Mouse (Mus musculus): Measurements from ENCODE around the gene Creld2. TPM values are rescaled to one million over a fixed set of nuclear protein-coding genes. Genes with fewer than 3 reads are reported as not detected.

Creld2 gene
- polyA plus RNA-seq, 1 experiment = 41.8 TPM

DNA sequence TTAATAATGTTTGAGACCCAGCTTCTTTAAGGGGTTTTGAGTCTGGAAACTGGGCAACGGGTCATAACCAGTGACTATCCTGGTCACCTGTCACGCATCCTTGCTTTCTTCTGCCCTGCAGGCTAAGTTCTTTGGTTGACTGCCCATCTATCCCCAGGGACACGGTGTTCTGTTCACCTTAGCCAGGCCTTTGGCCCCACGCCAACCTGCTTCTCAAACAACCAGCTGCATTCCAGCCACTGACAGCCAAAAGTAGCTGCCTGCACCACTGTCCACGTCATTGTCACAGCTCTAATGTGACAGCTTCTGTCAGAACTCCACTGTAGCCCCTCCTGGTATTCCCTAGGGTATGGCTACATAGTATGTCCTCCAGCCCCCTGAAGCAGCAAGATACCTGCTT is 12.0 kb downstream of the Creld2 start:
- DNase-seq (ENCODE audit: low read depth) = no peak
- no peak for TF ChIP-seq POLR2A (IDR thresholded peaks at IDR 0.05; ENCODE audit: borderline replicate concordance, extremely low read depth, insufficient read depth, insufficient read length, poor library complexity, severe bottlenecking)
- no peak for TF ChIP-seq CTCF (IDR thresholded peaks at IDR 0.05; ENCODE audit: borderline replicate concordance, extremely low read depth, insufficient read depth, insufficient read length)

DNA sequence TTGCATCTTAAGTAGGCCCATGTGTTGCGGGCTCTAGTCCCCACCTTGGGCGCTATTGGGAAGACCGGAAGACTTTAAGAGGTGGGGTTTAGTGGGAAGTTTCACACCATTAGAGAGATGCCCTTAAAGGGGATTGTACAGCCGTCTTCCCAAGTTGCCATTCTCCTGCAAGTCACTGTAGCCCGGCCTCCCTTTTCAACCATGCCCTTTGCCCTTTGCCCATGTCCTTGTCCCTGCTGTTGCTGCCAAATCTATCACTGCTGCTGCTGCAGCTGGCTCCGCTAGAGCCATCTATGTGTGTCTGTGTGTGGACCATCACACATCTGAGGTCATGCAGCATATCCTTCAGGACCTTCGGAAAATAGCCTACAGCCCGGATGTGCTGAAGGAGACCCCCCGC is 13.1 kb downstream of the Creld2 start:
- TF ChIP-seq POLR2A (IDR thresholded peaks at IDR 0.05; ENCODE audit: borderline replicate concordance, extremely low read depth, insufficient read depth, insufficient read length, poor library complexity, severe bottlenecking) = no peak
- no peak for TF ChIP-seq CTCF (IDR thresholded peaks at IDR 0.05; ENCODE audit: borderline replicate concordance, extremely low read depth, insufficient read depth, insufficient read length)
- DNase-seq (ENCODE audit: low read depth) = no peak

DNA sequence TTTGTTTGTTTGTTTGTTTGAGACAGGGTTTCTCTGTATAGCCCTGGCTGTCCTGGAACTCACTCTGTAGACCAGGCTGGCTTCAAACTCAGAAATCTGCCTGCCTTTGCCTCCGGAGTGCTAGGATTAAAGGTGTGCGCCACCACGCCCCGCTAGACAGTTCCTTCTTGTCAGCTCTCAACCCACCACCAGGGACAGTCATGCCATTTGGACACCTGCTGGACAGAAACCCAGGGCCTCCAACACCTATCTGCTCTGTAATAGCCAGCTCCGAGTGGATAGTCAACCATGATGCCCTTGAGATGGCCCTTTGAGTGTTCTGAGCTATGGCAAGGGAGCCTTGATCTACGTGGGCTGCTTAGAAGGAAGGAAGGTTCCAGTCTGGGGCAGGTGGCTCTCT is 16.6 kb downstream of the Creld2 start:
- no peak for DNase-seq (ENCODE audit: low read depth)
- TF ChIP-seq CTCF (IDR thresholded peaks at IDR 0.05; ENCODE audit: borderline replicate concordance, extremely low read depth, insufficient read depth, insufficient read length) = 0 out of 2 replicates have a peak, but pooled peaks have one; percentile 4
- no peak for TF ChIP-seq POLR2A (IDR thresholded peaks at IDR 0.05; ENCODE audit: borderline replicate concordance, extremely low read depth, insufficient read depth, insufficient read length, poor library complexity, severe bottlenecking)

DNA sequence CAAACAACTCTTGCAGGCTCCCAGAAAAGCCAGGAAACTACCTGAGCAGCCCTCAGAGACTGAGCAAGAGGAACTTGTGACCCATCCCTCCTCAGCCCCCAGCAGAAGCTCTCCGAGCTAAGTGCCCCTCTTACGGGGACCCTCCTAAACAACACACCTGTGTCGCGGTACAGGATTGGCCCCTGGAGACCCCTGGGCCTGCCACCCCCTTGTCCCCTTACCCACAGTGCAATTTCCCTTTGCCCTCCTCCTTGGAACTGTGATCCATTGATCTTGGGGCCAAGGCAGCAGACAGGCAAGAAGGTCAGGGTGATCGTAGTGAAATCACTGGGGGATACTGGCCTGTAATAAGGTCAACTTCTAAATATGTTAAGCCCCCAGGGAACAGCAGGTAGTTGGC is 17.1 kb downstream of the Creld2 start:
- no peak for DNase-seq (ENCODE audit: low read depth)
- no peak for TF ChIP-seq CTCF (IDR thresholded peaks at IDR 0.05; ENCODE audit: borderline replicate concordance, extremely low read depth, insufficient read depth, insufficient read length)
- TF ChIP-seq POLR2A (IDR thresholded peaks at IDR 0.05; ENCODE audit: borderline replicate concordance, extremely low read depth, insufficient read depth, insufficient read length, poor library complexity, severe bottlenecking) = no peak

DNA sequence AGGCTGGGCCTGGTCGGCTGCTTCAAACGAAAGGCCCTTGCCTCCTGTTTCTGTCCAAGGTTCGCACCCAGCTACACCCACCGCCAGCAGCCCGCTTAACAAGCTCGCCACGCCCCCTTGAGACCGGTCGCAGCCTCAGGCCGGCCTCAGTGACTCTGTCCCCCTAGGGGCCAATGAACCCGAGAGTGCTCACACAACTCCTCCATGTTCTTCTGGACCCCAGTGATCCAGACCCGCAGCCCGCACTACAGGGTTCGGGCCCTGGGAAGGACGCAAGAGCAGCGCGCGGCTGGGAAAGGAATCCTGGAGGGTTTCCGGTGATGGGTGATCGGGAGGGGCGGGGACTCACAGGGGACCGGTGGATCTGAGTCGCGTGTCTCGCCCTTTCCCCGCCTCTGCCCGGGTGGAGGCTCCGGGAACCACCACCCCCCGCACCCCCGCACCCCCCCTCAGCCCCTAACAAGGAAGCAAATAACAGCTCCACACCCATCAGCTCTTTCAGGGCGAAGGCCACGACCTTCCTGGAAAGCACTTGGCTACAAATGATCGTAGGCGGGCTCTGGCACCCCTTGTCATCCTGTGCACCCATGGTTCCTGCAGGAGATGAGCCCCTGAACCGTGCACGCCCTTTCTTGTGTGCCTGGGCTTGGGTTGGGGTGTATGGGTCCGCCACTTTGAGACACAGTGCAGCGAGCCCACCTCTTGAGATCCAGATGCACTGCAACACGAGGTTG is 17.9 kb downstream of the Creld2 start:
- TF ChIP-seq CTCF (IDR thresholded peaks at IDR 0.05; ENCODE audit: borderline replicate concordance, extremely low read depth, insufficient read depth, insufficient read length) (peak; percentile 11; the same call in 1 of the 2 replicates), POLR2A (IDR thresholded peaks at IDR 0.05; ENCODE audit: borderline replicate concordance, extremely low read depth, insufficient read depth, insufficient read length, poor library complexity, severe bottlenecking) (no peak)
- peak; percentile 72 for DNase-seq (ENCODE audit: low read depth)

DNA sequence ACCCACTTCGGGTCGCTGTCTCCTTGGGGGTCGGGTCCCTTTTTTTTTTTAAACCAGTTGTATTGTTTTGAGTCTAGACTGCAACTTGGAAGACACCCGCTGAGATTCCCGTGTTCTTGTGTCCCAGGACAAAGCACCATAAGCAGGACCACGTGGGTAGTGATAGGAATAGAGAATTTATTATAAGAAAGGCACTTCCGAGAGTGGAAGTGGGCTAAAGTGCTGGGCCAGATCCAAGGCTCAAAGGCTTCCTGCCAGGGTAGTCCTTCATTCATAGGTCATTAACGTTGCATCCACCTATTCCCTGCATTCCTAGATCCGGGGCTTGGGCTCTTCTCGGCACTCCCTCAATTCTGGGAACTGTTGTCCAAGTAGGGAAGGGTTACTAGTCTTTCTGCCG is 18.5 kb downstream of the Creld2 start:
- DNase-seq (ENCODE audit: low read depth) = peak; percentile 36
- TF ChIP-seq POLR2A (IDR thresholded peaks at IDR 0.05; ENCODE audit: borderline replicate concordance, extremely low read depth, insufficient read depth, insufficient read length, poor library complexity, severe bottlenecking) (no peak), CTCF (IDR thresholded peaks at IDR 0.05; ENCODE audit: borderline replicate concordance, extremely low read depth, insufficient read depth, insufficient read length) (no peak)

DNA sequence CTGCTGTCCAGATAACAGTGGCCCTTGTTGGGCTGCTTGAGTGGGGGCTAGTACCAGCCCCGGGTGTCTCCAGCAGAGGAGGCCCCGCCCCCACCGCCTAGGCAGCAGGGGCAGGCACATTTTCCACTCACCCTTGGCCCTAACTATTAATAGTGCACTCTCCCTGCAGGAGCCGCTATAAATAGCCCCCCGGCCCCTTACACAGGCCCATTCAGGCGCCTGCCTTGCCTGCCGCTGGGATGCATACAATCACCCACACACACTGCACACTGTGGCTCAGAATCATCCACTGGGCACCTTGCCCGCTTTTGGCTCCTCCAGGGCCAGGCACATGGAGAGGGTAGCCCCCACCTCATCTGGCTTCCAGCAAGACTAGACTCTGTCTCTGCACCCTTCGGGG is 19.8 kb downstream of the Creld2 start:
- no peak for TF ChIP-seq POLR2A (IDR thresholded peaks at IDR 0.05; ENCODE audit: borderline replicate concordance, extremely low read depth, insufficient read depth, insufficient read length, poor library complexity, severe bottlenecking)
- TF ChIP-seq CTCF (IDR thresholded peaks at IDR 0.05; ENCODE audit: borderline replicate concordance, extremely low read depth, insufficient read depth, insufficient read length) = no peak
- peak; percentile 88 for DNase-seq (ENCODE audit: low read depth)

DNA sequence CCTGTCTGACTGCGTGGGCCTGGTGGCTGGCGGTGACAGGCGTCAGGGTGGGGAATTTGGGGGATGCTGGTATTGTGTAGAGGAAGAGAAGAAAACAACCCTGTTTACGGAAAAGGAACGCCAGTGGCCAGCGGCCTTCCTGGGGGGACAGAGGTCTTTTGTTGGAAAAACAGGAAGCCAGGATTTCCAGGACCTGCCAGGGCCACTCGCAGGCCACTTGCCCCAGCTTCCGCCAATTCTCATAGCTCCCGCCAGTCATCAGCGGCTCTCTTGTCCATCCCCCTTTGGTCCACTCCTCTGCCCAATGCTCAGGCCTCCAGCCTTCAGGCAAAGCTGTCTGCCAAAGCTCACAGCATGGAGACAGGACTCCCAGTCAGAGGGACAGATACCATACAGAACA is 20.7 kb downstream of the Creld2 start:
- TF ChIP-seq CTCF (IDR thresholded peaks at IDR 0.05; ENCODE audit: borderline replicate concordance, extremely low read depth, insufficient read depth, insufficient read length) (no peak), POLR2A (IDR thresholded peaks at IDR 0.05; ENCODE audit: borderline replicate concordance, extremely low read depth, insufficient read depth, insufficient read length, poor library complexity, severe bottlenecking) (no peak)
- DNase-seq (ENCODE audit: low read depth) = peak; percentile 43

DNA sequence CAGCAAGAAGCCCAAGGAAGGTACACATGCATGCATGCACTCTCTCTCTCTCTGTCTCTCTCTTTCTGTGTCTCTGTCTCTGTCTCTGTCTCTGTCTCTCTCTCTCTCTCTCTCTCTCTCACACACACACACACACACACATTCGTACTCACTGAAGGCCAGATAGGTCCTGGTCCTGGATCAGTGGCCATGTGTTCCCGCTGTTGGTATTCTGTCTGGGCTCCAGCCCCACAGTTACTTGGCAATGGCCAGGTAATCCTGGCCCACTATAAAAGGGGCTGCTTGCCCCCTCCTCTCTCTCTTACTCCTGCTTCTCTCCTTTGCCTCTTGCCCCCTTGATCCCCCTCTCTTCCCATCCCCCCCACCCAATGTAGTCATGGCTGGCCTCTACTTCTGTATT is 21.7 kb downstream of the Creld2 start:
- TF ChIP-seq POLR2A (IDR thresholded peaks at IDR 0.05; ENCODE audit: borderline replicate concordance, extremely low read depth, insufficient read depth, insufficient read length, poor library complexity, severe bottlenecking) = no peak
- no peak for TF ChIP-seq CTCF (IDR thresholded peaks at IDR 0.05; ENCODE audit: borderline replicate concordance, extremely low read depth, insufficient read depth, insufficient read length)
- no peak for DNase-seq (ENCODE audit: low read depth)

DNA sequence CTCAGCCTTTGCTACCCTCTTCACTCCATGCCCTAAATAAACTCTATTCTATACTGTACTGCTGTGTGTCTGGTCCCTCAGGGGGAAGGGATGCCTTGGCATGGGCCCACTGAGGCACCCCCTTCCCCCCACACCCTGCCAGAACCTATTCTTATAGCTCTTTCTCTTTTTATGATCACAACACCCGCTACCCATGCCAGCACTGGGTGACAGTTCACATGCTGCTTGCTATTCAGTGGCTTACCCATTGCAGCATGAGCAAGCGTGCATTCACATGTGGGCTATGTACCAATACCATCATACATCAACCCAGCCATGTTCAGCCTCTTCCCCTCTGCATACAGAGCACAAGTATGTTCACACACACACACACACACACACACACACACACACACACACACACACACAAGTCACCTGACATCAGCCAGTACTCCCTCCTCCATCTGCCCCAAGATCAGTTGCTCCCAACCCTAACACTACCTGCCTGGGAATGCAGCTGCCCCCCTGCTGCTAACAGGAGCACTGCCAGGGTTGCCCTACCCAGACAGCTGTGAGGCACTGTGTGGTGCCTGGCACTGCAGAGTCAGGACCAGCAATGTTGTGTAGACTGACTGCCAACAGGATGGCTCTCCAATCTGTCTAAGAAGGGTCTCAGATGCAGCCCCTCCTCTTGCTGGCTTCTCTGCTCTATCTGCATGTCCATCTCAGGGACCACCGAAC is 22.3 kb downstream of the Creld2 start:
- TF ChIP-seq POLR2A (IDR thresholded peaks at IDR 0.05; ENCODE audit: borderline replicate concordance, extremely low read depth, insufficient read depth, insufficient read length, poor library complexity, severe bottlenecking) (no peak), CTCF (IDR thresholded peaks at IDR 0.05; ENCODE audit: borderline replicate concordance, extremely low read depth, insufficient read depth, insufficient read length) (no peak)
- peak; percentile 61 for DNase-seq (ENCODE audit: low read depth)

DNA sequence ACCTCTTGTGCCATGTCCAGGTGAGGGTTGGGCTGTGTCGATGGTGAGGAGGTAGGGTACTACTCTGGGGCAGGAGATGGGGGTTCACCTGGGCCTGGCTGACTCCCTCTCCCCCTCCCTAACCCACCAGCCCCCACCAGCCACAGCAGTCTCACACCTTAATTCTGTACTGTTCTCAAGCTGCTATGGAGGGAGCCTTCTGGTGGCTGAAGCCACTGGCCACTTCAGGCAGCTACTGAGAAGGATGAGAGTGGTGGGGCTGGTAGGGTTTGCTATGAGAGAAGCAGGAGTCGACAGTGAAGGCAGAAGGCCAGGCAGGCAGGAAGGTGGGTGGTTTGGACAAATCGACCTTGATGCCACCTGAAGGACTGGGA is 22.8 kb downstream of the Creld2 start:
- DNase-seq (ENCODE audit: low read depth) = no peak
- no peak for TF ChIP-seq CTCF (IDR thresholded peaks at IDR 0.05; ENCODE audit: borderline replicate concordance, extremely low read depth, insufficient read depth, insufficient read length)
- TF ChIP-seq POLR2A (IDR thresholded peaks at IDR 0.05; ENCODE audit: borderline replicate concordance, extremely low read depth, insufficient read depth, insufficient read length, poor library complexity, severe bottlenecking) = no peak
